Mouse (Mus musculus) liver, adult 2 months (tissue): ENCODE results near the gene Anapc16.

ENCODE experiments used
- CTCF ChIP-seq: fragments of 200-500 bp; IDR thresholded peaks from 2 replicates; pipeline ENCODE4 v1.5.1; 2011; ENCODE audit warnings: low read depth, low read length, control low read depth
- POLR2A ChIP-seq: fragments of 200-500 bp; IDR thresholded peaks from 2 replicates; pipeline ENCODE4 v1.6.1; 2011; ENCODE audit warnings: low read length, control low read depth; ENCODE audit not compliant: insufficient read depth; ENCODE audit errors: extremely low read depth

- TF ChIP-seq POLR2A: no peak
- no peak for TF ChIP-seq CTCF
Observed at GRCm38 (mm10) chr10:59973400-59973799, 29.5 kb downstream of the Anapc16 start.
